Mouse (Mus musculus): ENCODE measurements around the gene Fdxr. TPM values are rescaled to one million over a fixed set of nuclear protein-coding genes. Genes with fewer than 3 reads are reported as not detected.

The Fdxr gene
- polyA plus RNA-seq, 1 experiment from 2014 or later = 10.5 TPM

DNA sequence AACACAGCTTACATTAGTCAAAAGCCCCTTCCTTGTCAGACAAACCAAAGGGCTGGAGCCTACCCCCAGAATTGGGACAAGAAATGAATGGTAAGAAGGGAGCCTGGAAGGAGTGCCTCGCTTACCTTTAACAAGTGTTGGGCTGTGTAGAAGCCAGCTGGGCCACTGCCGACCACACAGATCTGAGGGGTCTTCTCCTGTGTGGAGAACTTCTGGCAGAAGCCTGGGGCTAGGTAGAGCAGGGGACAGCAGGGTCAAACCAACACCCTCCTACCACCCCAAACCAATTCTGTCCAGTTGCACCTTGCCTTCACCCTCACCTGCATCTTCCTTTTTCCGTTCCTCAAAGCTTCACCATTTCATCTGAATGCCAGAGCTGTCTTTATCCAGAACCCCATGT, 896 bp downstream of the Fdxr start:
- Histone ChIP-seq H3K27ac (no peak overlapping the region), H3K4me1 (replicated peaks) (peaks cover 20% of the 10 kb centered on the region), H3K27me3 (no peaks in the 10 kb centered on the region), H3K4me2 (peak overlapping the region; percentile 98), H3K9ac (peak overlapping the region; percentile 83), H3K9me3 (replicated peaks) (no peaks in the 10 kb centered on the region), H3K4me3 (peak overlapping the region; percentile 72), H3K36me3 (no peaks in the 10 kb centered on the region)
- no peak for ATAC-seq (replicated peaks; ENCODE audit: insufficient number of reproducible peaks, insufficient read depth, low FRiP score, low read depth)
- 58% methylated on average over 3 of the region's 3 CpGs for WGBS

DNA sequence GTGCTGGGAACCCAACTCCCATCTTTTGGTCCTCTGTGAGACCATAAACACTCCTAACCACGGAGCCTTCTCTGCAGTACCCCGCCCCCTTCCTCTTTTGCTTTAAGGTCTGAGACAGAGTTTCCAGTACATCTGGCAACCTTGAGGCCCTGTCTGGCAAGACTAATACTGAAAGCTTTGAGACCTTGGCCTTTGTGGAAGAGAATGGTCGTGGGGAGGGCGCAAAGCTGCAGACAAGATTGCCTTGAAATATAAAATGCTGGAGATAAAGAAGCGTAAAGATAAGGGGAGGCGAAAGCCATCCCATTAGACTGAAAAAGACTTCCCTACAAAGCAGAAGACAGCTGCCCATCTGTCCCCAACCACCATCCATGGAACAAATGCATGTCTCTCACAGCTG, 1.3 kb downstream of the Fdxr start:
- Histone ChIP-seq H3K4me3 (peak overlapping the region; percentile 72; the same call in 1 of the 2 replicates), H3K4me2 (no peak overlapping the region), H3K27me3 (no peaks in the 10 kb centered on the region), H3K4me1 (replicated peaks) (peaks cover 20% of the 10 kb centered on the region), H3K9ac (no peak overlapping the region), H3K9me3 (replicated peaks) (no peaks in the 10 kb centered on the region), H3K27ac (no peak overlapping the region), H3K36me3 (no peaks in the 10 kb centered on the region)
- WGBS = 67% methylated on average over 6 of the region's 6 CpGs
- no peak for ATAC-seq (replicated peaks; ENCODE audit: insufficient number of reproducible peaks, insufficient read depth, low FRiP score, low read depth)

DNA sequence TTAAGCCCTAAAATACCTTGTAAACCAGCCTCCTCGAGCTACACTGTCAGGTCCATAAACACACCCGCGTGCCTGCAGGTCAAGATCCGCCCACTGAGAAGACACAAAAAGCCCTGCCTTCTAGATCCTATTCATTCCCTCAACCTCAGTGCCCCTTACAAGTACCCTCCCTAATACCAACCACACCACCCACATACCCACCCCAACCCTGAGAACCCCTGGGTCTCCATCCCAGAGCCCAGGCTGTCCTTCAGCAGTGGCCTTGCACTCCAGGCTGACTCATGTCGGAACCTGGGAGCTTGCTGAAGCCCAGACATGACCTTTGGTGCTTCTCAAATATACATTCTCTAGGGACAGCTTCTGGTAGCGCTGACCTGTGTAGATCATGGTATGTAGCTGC, 2.1 kb downstream of the Fdxr start:
- no peak for ATAC-seq (replicated peaks; ENCODE audit: insufficient number of reproducible peaks, insufficient read depth, low FRiP score, low read depth)
- Histone ChIP-seq H3K27ac (no peak overlapping the region), H3K9ac (no peak overlapping the region), H3K36me3 (no peaks in the 10 kb centered on the region), H3K4me2 (no peak overlapping the region), H3K27me3 (peaks cover 5% of the 10 kb centered on the region), H3K9me3 (replicated peaks) (no peaks in the 10 kb centered on the region), H3K4me1 (replicated peaks) (peaks cover 23% of the 10 kb centered on the region), H3K4me3 (no peak overlapping the region)
- WGBS = 87% methylated on average over 6 of the region's 6 CpGs

DNA sequence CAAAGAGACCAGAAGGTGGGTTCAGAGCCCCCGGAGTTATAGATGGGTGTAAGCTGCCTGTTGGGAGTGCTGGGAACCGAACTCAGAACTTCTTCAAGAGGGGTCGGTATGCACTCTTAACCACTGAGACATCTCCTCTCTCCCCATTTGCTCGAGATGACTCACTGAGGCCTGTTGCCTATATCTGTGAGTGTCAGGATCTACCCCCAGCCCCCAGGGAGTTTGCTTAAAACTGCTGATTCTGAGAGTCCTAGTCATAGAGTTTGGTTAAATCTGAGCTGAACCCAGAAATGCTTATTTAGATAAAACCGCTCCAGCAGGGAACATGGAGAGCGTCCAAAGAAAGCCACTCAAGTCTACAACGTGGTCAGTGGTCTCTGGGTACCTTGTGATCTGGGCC, 2.7 kb downstream of the Fdxr start:
- H3K4me3 ChIP-seq = no peak overlapping the region
- WGBS = 82% methylated on average over 7 of the region's 7 CpGs
- H3K36me3 ChIP-seq = no peaks in the 10 kb centered on the region
- H3K4me1 ChIP-seq (replicated peaks) = peaks cover 23% of the 10 kb centered on the region
- ATAC-seq (replicated peaks; ENCODE audit: insufficient number of reproducible peaks, insufficient read depth, low FRiP score, low read depth) = no peak
- no peak overlapping the region for H3K27ac ChIP-seq
- H3K4me2 ChIP-seq = no peak overlapping the region
- no peak overlapping the region for H3K9ac ChIP-seq
- peaks cover 9% of the 10 kb centered on the region for H3K27me3 ChIP-seq
- H3K9me3 ChIP-seq (replicated peaks) = no peaks in the 10 kb centered on the region

DNA sequence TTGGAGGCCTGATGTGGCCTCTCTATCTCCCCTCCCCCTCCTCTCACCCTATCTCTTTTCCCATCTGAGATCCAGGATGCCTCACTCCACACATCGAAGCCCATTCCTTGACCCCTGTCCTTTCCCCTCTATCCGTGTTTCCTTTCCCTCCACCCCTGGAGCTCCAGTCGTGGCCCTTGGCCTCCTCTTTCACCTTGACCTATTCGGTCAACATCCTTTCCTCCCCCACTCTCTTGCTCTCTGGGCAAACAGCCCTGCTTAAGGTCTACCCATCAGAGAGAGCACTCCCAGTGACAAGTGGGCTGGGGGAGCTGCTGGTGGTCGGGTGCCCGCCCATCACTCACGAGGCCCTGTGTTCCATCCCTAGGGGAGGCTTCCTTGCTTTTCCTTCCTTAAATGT, 3.1 kb downstream of the Fdxr start:
- Histone ChIP-seq H3K4me2 (no peak overlapping the region), H3K27me3 (peaks cover 14% of the 10 kb centered on the region), H3K9me3 (replicated peaks) (no peaks in the 10 kb centered on the region), H3K4me3 (no peak overlapping the region), H3K27ac (no peak overlapping the region), H3K4me1 (replicated peaks) (peaks cover 23% of the 10 kb centered on the region), H3K36me3 (no peaks in the 10 kb centered on the region), H3K9ac (no peak overlapping the region)
- 61% methylated on average over 7 of the region's 7 CpGs for WGBS
- ATAC-seq (replicated peaks; ENCODE audit: insufficient number of reproducible peaks, insufficient read depth, low FRiP score, low read depth) = no peak

DNA sequence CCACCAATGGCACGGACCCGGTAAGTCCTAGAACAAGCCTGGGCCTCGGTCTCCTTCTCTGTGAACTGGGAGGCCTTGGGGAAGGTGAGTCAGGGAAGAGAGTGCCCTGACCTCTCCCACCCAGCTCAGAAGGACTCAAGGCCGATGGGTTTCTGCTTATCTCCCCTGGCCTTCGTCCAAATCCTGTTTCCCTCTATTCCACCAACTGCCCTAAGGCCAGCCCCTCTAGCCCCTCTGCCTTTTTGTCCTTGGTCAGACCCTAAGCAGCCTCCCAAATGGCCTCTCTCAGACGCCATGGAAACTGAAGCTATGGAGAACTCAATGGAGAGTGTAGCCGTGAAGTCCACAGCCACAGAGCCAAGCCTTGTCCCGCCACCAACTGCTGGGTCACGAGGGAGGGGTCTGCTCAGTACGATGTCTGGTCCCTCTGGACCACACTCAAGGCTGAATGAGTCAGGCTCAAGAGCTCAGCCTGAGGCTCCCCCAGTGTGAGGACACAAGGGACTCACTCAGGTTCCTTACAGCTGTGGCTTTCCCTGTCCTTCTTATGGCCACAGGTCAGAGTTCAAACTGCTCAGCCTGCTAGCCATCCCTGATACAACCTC, 3.9 kb downstream of the Fdxr start:
- Histone ChIP-seq H3K36me3 (no peaks in the 10 kb centered on the region), H3K9me3 (replicated peaks) (no peaks in the 10 kb centered on the region), H3K4me1 (replicated peaks) (peaks cover 21% of the 10 kb centered on the region), H3K27me3 (peaks cover 21% of the 10 kb centered on the region), H3K4me3 (no peak overlapping the region), H3K27ac (no peak overlapping the region), H3K9ac (no peak overlapping the region), H3K4me2 (no peak overlapping the region)
- WGBS = 60% methylated on average over 10 of the region's 10 CpGs
- no peak for ATAC-seq (replicated peaks; ENCODE audit: insufficient number of reproducible peaks, insufficient read depth, low FRiP score, low read depth)

DNA sequence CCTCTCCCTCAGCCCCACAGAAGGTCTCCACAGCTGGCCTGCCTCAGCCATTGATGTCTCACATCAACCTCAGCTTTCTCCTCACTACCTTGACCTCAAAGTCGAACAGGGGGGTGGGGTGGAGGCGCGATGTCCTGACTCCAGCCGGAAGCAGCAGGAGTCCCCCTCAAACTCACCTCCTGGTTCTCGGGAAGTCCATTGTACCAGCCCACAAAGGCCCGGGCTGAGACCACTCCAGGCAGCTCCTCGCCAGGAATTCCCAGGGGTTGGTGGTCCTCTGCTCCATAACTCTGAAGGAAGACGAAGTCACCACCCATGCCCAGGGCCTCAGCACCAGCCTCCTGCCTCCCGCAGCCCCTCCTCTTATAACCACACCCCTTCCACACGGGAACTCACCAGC, 5.4 kb downstream of the Fdxr start:
- Histone ChIP-seq H3K27ac (no peak overlapping the region), H3K4me1 (replicated peaks) (peaks cover 26% of the 10 kb centered on the region), H3K9ac (no peak overlapping the region), H3K9me3 (replicated peaks) (no peaks in the 10 kb centered on the region), H3K27me3 (peaks cover 36% of the 10 kb centered on the region), H3K4me2 (no peak overlapping the region), H3K36me3 (no peaks in the 10 kb centered on the region), H3K4me3 (no peak overlapping the region)
- 73% methylated on average over 10 of the region's 10 CpGs for WGBS
- ATAC-seq (replicated peaks; ENCODE audit: insufficient number of reproducible peaks, insufficient read depth, low FRiP score, low read depth) = no peak

DNA sequence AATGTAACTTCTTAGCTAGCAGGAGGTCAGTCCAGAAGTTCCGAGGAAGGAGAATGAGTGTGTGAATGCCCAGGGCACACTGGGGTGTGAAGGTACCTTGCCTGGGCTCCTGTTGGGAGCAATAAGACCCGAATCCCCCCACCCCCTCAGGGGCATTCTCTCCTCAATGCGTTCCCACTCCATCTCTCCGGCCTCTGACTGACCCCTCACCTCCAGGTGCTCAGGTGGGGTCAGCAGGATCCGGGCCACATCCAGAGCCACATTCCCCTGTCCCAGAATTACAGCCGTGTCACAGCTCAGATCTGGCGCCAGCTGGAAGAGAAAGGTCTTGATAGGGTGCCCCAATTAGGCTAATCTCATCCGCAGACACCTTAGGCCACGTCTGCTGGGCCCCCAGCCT, 5.8 kb downstream of the Fdxr start:
- H3K36me3 ChIP-seq = no peaks in the 10 kb centered on the region
- H3K9me3 ChIP-seq (replicated peaks) = no peaks in the 10 kb centered on the region
- no peak overlapping the region for H3K27ac ChIP-seq
- no peak overlapping the region for H3K4me2 ChIP-seq
- H3K4me3 ChIP-seq = no peak overlapping the region
- H3K4me1 ChIP-seq (replicated peaks) = peaks cover 26% of the 10 kb centered on the region
- WGBS = 80% methylated on average over 9 of the region's 9 CpGs
- ATAC-seq (replicated peaks; ENCODE audit: insufficient number of reproducible peaks, insufficient read depth, low FRiP score, low read depth) = no peak
- no peak overlapping the region for H3K9ac ChIP-seq
- H3K27me3 ChIP-seq = peaks cover 41% of the 10 kb centered on the region

DNA sequence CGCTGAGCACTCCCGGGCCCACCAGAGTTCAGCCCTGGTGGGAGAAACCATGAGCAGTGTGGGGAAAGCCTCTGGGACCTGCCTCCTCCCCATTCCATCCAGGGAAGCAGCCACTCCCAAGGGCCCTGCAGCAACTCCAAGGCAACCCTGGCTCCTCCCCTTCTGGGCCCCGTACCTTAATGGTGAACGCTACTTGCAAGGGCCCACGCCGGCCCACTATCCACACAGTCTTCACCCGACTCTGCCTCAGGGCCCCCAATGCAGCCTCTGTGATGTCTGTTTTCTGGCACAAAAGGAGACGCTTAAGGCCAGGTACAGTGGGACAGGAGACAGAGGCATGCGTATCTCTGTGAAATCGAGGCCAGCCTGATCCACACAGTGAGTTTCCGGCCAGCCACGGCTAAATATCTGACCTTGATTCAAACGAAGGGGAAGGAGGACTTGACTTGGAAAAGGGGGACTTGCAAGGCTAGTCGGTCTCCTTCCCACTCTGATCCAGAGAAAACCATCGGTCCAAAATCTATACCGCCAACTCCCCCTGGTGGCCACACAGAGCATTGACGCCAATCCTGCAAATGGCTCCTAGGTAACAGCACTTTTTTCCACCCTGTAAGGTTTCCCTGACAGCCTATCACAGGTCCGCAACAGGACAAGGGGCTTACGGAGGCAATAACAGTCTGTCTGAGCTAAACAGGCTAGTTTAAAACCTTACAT, 6.5 kb downstream of the Fdxr start:
- no peaks in the 10 kb centered on the region for H3K9me3 ChIP-seq (replicated peaks)
- peaks cover 48% of the 10 kb centered on the region for H3K27me3 ChIP-seq
- H3K9ac ChIP-seq = no peak overlapping the region
- H3K4me1 ChIP-seq (replicated peaks) = peaks cover 26% of the 10 kb centered on the region
- no peak for ATAC-seq (replicated peaks; ENCODE audit: insufficient number of reproducible peaks, insufficient read depth, low FRiP score, low read depth)
- no peaks in the 10 kb centered on the region for H3K36me3 ChIP-seq
- no peak overlapping the region for H3K4me2 ChIP-seq
- H3K4me3 ChIP-seq = no peak overlapping the region
- 31% methylated on average over 19 of the region's 19 CpGs for WGBS
- H3K27ac ChIP-seq = no peak overlapping the region

DNA sequence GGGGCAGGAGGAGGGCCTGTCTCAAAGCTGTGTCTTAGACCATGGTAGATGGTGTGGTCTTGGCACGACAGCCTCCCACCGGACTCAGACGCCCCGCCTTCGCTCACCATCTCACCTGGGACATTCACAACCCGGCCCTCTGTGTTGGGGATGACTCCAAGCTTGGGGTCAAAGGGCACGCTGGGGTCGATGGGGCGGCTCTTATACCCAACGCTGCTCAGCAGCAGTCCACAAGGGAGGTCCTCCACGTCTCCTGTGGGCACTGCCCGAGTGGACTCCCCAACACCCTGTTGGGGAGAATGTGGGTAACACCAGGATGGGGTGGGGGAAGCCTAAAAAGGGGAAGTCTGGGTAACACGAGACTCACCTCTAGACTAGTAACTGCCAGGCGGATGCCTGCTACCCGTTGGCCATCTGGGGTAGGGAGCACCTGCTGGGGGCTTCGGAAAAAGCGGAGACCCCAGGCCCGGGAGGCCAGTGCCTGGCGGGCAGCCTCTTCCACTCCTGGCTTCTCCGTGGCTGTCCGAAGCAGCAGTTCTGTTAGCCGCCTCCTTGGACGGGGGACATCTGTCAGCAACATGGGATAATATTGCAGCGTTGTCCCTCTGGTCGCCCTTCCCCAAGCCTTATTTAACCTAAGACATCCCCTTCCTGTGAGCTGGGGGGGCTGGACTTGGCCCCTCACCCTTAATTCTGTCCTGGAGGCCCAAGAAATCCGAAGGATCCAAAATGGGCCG, 7.4 kb downstream of the Fdxr start:
- Histone ChIP-seq H3K27me3 (peaks cover 56% of the 10 kb centered on the region), H3K4me1 (replicated peaks) (peaks cover 30% of the 10 kb centered on the region)
- WGBS = 84% methylated on average over 27 of the region's 27 CpGs

DNA sequence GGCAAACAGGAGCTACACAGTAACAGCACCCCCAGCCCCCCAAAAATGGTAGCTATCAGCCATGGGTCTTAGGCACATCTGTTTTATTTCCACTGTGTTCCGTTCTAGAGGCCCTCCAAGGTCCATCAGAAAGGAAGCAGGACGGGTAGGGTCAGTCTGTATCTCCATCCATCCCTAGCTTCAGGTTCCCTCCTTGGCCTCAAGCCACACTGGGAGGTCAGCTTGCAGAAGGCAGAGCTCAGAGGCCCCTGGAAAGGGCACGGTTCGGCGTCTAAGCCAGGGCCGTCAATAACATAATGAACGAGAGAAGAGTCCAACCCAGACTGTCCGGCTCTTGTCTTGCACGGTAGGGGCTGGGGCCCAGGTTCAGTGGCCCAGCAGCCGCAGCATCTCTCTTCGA, 8.9 kb downstream of the Fdxr start:
- Histone ChIP-seq H3K9me3 (replicated peaks) (no peaks in the 10 kb centered on the region), H3K27ac (no peak overlapping the region), H3K4me3 (no peak overlapping the region), H3K4me1 (replicated peaks) (peaks cover 30% of the 10 kb centered on the region), H3K9ac (no peak overlapping the region), H3K36me3 (no peaks in the 10 kb centered on the region), H3K4me2 (no peak overlapping the region), H3K27me3 (peaks cover 72% of the 10 kb centered on the region)
- WGBS = 74% methylated on average over 11 of the region's 11 CpGs
- ATAC-seq (replicated peaks; ENCODE audit: insufficient number of reproducible peaks, insufficient read depth, low FRiP score, low read depth) = no peak

More for the DNA sequence above, 7.4 kb downstream of the Fdxr start:
- H3K27ac ChIP-seq = no peak overlapping the region
- no peaks in the 10 kb centered on the region for H3K9me3 ChIP-seq (replicated peaks)
- no peak overlapping the region for H3K4me3 ChIP-seq
- ATAC-seq (replicated peaks; ENCODE audit: insufficient number of reproducible peaks, insufficient read depth, low FRiP score, low read depth) = no peak
- H3K4me2 ChIP-seq = no peak overlapping the region
- no peak overlapping the region for H3K9ac ChIP-seq
- no peaks in the 10 kb centered on the region for H3K36me3 ChIP-seq
